Mouse (Mus musculus) liver, adult (tissue): ENCODE measurements around the gene Nos1.

Experiments used
- GATA4 ChIP-seq: IDR thresholded peaks from 2 replicates; pipeline ENCODE4 v1.6.1; 2014; ENCODE audit warnings: mild to moderate bottlenecking, low read length; ENCODE audit not compliant: insufficient replicate concordance

The Nos1 gene

GRCm38 (mm10) chr5:117955675-117956420 lies 175.0 kb downstream of the Nos1 start:
- TF ChIP-seq GATA4 = no peak

DNA sequence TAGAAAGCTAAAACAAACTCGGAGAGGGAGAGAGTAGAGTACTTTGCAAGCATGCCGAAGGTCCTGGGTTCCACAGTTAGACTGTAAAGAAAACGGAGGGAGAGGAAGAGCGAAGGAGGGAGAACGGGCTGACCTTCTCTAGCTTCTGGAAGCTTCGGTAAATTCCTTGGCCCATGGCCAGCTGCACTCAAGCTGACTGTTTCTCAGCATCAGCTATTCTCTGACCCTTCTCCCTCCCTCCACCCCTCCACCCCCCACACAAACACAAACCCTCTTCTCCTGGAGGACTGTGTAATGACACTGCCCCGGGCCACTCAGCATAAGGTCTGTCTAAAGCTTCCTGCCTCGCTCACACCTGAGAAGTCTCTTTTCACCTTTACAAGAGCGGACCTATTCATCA lies 183.9 kb downstream of the Nos1 start:
- TF ChIP-seq GATA4 = no peak

DNA sequence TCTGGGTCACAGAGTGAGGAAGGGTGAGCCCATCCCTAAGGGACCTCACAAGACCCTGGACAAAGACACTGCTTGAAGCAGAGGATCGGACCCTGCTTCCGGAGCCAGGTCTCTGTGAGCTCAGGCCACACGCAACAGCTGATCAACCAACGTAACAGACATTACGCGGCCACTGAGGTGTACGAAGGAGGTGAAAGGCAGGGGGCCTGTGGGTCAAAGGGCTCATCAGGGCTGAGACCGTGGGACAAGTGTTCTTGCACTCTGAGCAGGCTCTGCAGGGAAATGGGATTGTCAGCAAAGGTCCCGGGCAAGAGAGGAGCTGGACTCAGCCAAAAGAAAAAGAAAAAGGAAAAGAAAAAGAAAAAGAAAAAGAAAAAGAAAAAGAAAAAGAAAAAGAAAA lies 186.1 kb downstream of the Nos1 start:
- no peak for TF ChIP-seq GATA4

GRCm38 (mm10) chr5:117967659-117968069 lies 186.8 kb downstream of the Nos1 start:
- no peak for TF ChIP-seq GATA4

DNA sequence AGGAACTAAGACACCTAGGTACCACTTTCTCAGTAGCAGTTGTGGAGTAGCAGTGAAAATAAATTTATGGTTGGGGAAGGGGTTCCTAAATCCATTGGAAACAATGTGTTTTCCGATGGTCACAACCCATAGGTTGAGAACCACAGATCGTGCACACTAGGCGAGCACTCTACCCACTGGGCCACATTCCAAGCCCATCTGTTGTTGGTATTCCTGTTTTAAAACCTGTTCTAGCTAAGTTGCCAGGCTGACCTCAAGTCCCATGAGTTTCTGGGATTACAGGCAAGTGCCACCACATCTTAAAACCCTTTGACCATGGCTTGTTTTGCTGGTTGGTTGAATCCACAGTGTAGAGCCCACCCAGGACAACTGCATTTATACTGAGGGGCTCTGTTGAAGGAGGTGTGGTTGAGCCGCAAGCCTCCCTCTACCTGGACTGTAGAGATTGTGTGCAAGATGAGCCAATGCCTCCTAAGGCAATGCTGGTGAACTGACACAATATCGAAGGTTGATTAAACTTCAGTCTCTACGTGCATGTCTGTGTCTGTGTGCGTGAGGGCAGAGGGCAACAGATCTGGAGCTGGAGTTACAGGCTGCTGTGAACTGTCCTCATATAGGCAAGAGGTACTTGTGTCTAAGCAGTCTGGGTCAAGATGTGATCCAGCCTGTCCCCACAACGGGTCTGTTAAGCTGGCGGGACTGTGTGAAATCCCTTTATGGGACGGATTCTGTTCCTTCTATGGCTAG lies 189.0 kb downstream of the Nos1 start:
- TF ChIP-seq GATA4 = no peak

GRCm38 (mm10) chr5:117976263-117976656 lies 195.4 kb downstream of the Nos1 start:
- no peak for TF ChIP-seq GATA4

DNA sequence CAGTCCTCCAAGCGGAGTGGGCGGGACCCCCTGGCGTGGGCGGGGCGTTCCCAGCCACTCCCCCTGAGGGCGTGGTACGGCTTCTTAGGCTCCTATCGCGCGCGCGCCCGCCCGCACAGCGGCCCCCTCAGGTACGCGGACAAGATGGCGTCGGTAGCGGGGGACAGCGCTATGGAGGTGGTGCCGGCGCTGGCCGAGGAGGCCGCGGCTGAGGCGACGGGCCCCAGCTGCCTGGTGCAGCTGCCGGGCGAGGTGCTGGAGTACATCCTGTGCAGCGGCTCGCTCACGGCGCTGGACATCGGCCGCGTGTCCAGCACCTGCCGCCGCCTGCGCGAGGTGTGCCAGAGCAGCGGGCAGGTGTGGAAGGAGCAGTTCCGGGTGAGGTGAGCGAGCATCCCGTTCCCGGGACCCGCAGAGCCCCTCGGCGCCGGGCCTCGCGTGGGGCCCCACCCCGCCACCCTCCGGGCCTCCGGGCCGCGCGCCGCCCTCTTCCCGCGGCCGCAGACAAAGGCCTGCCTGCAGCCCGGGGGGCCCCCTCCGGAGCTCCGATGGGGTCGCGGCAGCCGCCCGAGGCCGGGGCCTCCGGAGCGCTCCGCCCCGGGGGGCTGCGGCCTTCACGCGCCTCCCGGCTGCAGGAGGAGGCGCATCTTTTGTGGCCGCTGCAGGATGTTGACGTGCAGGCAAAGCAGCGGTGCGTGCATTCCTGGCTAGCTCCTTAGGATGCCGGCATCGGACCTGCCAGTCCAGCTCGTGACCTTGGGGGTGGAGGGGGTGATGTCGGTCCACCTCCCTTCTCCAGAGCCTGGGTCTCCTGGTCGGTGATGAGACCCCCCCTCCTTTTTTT lies 196.0 kb downstream of the Nos1 start, which contains the start of gene Fbxo21:
TSS of gene Fbxo21 (plus strand) at position 74 of the 844 bp plus-strand sequence.
- peak; percentile 78; the same call in 1 of the 2 replicates for TF ChIP-seq GATA4

- TF ChIP-seq GATA4 = no peak
Measured at GRCm38 (mm10) chr5:117977501-117978158, 196.8 kb downstream of the Nos1 start.

DNA sequence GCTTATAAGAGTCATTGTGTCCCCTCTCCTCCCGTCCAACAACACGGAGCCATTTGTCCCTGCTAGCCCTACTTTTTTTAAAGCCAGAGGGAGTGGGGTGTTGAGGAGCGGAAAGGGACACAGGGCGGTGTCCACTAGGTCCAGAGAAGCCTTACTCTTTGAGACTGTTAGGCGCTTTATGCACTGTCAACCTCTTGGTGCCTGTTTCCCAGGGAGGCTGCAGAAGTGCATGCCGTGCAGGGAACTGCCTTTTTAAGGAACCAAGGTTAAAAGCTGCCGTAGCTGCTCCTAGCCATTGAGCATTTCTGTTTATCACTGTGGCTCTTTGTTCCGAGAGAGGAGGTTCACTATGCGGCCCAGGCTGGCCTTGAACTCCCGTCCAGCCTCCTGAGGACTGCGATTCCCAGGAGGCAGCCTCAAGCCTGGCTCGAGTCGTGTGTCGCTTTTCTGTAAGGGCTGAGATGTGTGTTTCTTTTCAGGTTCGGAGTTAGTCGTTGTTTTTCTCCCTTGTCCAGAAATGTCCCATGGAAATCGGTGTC lies 197.4 kb downstream of the Nos1 start:
- TF ChIP-seq GATA4 = no peak

DNA sequence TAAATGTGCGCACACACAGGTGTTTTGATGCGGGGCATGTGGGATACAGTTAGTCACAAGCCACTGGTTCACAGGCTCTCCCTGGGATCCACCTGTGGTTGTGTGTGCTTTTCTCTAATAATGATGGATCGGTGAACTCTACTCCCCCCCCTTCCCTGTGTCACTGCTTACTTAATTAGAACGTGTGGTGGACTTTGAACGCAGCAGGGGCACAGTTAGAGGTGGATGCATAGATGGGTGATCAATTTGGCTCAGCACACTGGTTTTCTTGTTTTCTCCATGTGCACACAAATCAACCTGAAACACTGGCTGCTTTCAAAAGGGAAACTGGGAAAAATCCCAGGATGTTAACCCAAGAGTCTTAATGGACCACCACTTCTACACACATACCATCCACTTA lies 198.2 kb downstream of the Nos1 start:
- no peak for TF ChIP-seq GATA4

GRCm38 (mm10) chr5:117980921-117981320 lies 200.1 kb downstream of the Nos1 start:
- TF ChIP-seq GATA4 = no peak

DNA sequence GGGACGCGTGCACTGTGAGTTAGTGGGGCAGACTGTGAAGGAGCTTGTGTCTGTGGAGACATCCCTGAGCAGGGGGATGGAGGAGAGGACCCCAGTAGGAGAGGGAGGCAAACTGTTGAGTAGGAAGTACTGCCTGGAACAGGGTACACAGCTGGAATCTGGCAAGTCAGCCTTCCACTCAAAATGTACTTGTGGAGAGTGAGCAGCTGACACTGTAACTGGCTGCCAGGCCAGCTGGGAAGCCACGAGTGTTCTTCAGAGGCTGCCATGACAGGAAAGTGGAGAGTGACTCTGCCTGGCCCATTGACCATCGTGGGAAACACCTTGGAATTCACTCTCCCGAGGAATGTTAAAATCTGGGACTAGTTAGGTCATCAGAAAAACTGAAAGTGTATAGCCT lies 201.1 kb downstream of the Nos1 start:
- no peak for TF ChIP-seq GATA4

DNA sequence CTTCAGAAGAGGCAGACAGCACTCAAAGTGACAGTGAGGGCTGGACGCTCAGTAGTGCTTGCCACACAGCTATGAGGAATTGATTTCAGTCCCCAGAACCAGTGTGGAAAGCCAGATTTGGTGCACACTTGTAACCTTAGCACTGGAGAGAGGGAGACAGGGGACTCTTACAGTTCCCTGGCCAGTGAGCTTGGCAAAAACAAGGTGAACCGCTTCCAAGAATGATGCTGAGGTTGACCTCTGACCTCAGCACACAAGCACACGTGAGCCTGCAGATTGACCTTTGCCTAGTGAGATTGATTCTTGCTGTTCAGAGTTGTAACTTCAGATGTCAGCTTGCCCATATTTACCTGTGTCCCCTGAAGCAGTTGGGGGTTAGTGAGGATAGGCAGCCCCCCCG lies 205.5 kb downstream of the Nos1 start:
- no peak for TF ChIP-seq GATA4

- no peak for TF ChIP-seq GATA4
Measured at GRCm38 (mm10) chr5:117987891-117988290, 207.1 kb downstream of the Nos1 start.

GRCm38 (mm10) chr5:117988367-117988766 lies 207.5 kb downstream of the Nos1 start:
- no peak for TF ChIP-seq GATA4
